Mouse (Mus musculus): Measurements from ENCODE around the gene Cuedc1.

DNA sequence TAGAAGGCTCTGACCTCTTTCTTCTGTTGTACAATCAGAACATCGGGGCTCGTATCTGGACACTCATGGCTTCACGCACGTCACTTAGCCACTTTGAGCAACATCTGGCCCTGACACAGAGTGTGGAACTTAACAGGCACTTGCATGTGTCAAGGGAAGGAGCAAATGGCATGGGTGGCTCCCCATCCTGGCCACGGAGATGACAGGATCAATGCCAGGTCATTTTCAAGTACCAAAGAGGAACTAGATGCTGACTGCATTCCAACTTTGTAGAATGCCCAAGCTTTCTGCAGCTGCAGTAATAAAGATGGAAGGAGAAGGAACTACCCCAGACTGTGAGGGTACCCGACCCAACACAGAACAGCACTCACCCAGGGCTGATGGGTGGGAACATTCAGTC is 120.3 kb downstream of the Cuedc1 start:
- TF ChIP-seq CTCF (IDR thresholded peaks at IDR 0.05; ENCODE audit: control insufficient read depth, insufficient read depth, low read length) (no peak), POLR2A (IDR thresholded peaks at IDR 0.05; ENCODE audit: borderline replicate concordance, control insufficient read depth, low read depth, low read length) (no peak)

Measured in bone marrow, adult 2 months (tissue).